Mouse (Mus musculus) heart, embryonic 10.5 days (tissue): ENCODE results near the gene Pde6c. TPM values are rescaled to one million over a fixed set of nuclear protein-coding genes. Genes with fewer than 3 reads are reported as not detected.

Experiments
- DNase-seq: peaks from one replicate; pipeline ENCODE4 v3.0.0-alpha.2; 2017; ENCODE audit warnings: low spot score
- H3K27ac ChIP-seq: fragments of 300-500 bp; sonication (generic); 2 replicates; pipeline ENCODE4 v1.5.1; 2016; ENCODE audit warnings: mild to moderate bottlenecking
- H3K27me3 ChIP-seq: fragments of 300-500 bp; sonication (generic); 2 replicates; pipeline ENCODE4 v1.6.1; 2016; ENCODE audit warnings: mild to moderate bottlenecking; ENCODE audit not compliant: poor library complexity, insufficient read depth, severe bottlenecking
- H3K36me3 ChIP-seq: fragments of 300-500 bp; sonication (generic); 2 replicates; pipeline ENCODE4 v1.6.1; 2016; ENCODE audit warnings: mild to moderate bottlenecking, moderate library complexity
- H3K4me1 ChIP-seq: fragments of 300-500 bp; sonication (generic); 2 replicates; pipeline ENCODE4 v1.6.1; 2016; ENCODE audit warnings: mild to moderate bottlenecking
- H3K4me3 ChIP-seq: fragments of 300-500 bp; sonication (generic); 2 replicates; pipeline ENCODE4 v1.5.1; 2016; ENCODE audit warnings: mild to moderate bottlenecking, moderate library complexity
- H3K9me3 ChIP-seq: fragments of 300-500 bp; sonication (generic); 2 replicates; pipeline ENCODE4 v1.6.1; 2016; ENCODE audit warnings: mild to moderate bottlenecking, moderate library complexity
- WGBS: fragments of 180-500 bp; shearing (Covaris S2); methylation state at CpG from one replicate; pipeline ENCODE4 v1.1.7; 2016; 5-methylcytosine and 5-hydroxymethylcytosine counted together
- polyA plus RNA-seq: library from polyadenylated mRNA; unstranded; fragments of >200 nt; fragmentation: Nextera tagmentation; extraction: Ambion mirVana; gene quantifications from 2 replicates; pipeline ENCODE4 v1.2.1, GENCODE M21; 2016

Pde6c gene
- polyA plus RNA-seq, 1 experiment from 2014 or later = 0.30 TPM

- no peaks in the 10 kb centered on the region for H3K9me3 ChIP-seq
- no peaks in the 10 kb centered on the region for H3K4me1 ChIP-seq
- H3K27ac ChIP-seq = no peak overlapping the region
- H3K36me3 ChIP-seq = no peaks in the 10 kb centered on the region
- H3K27me3 ChIP-seq = no peaks in the 10 kb centered on the region
- no peak for DNase-seq
- WGBS = 69% methylated on average over 8 of the region's 8 CpGs
- H3K4me3 ChIP-seq = no peak overlapping the region
Observed at GRCm38 (mm10) chr19:38232087-38232486, 99.5 kb downstream of the Pde6c start.

- no peak for DNase-seq
- Histone ChIP-seq H3K9me3 (no peaks in the 10 kb centered on the region), H3K36me3 (no peaks in the 10 kb centered on the region), H3K4me1 (no peaks in the 10 kb centered on the region), H3K27me3 (no peaks in the 10 kb centered on the region), H3K4me3 (no peak overlapping the region), H3K27ac (no peak overlapping the region)
- 55% methylated on average over 4 of the region's 4 CpGs for WGBS
Observed at GRCm38 (mm10) chr19:38232516-38232915, 99.9 kb downstream of the Pde6c start.

Other genes starting within 250 kb of the Pde6c start
- gene Myof, start 89.2 kb upstream of the Pde6c start, polyA plus RNA-seq = 4.0 and 4.6 TPM in 2 replicates
- gene Cep55, start 77.8 kb upstream of the Pde6c start, polyA plus RNA-seq = 30.0 and 31.8 TPM in 2 replicates
- gene Ffar4, start 35.7 kb upstream of the Pde6c start, polyA plus RNA-seq = 0.14 and 1.5 TPM in 2 replicates
- 9.0 and 226 TPM in 2 replicates for gene Rbp4, start 7.5 kb upstream of the Pde6c start, polyA plus RNA-seq
- 32.2 and 39.7 TPM in 2 replicates for gene Fra10ac1, start 91.4 kb downstream of the Pde6c start, polyA plus RNA-seq
- gene Lgi1, start 131.8 kb downstream of the Pde6c start, polyA plus RNA-seq = 0.16 and 0.38 TPM in 2 replicates